Mouse (Mus musculus) mouse trophoblast stem cell (cell line): ENCODE data around the gene Nkain2.
"Not testable (repeated sequence)": the region's sequence is repeated elsewhere in the genome, so short reads cannot be mapped to it uniquely, and the experiment has no call there.

Source experiments
- in situ Hi-C, 2 experiments: fragments of 300-500 bp; cut with MseI, MboI; formaldehyde crosslinking; loops; 2 replicates in 1 of 2; 3 replicates in 1 of 2; pipeline ENCODE4 v1.15.1; 2025

The Nkain2 gene

GRCm38 (mm10) chr10:32058251-32058650 lies 832.0 kb downstream of the Nkain2 start:
- in situ Hi-C loops = no loop called here

- in situ Hi-C loops = no loop called here
These were observed 837.5 kb downstream of the Nkain2 start for GRCm38 (mm10) chr10:32052546-32053295.

GRCm38 (mm10) chr10:32052045-32052444 lies 838.2 kb downstream of the Nkain2 start:
- in situ Hi-C loops = no loop called here

- in situ Hi-C loops = no loop called here
These were observed 860.3 kb downstream of the Nkain2 start for GRCm38 (mm10) chr10:32029996-32030395.

GRCm38 (mm10) chr10:32018385-32018784 lies 871.9 kb downstream of the Nkain2 start:
- in situ Hi-C loops = no loop called here

- in situ Hi-C loops = no loop called here
These were observed 889.0 kb downstream of the Nkain2 start for GRCm38 (mm10) chr10:32001216-32001753.

- in situ Hi-C loops = no loop called here
These were observed 897.1 kb downstream of the Nkain2 start for GRCm38 (mm10) chr10:31993205-31993604.

- in situ Hi-C loops = no loop called here
These were observed 911.9 kb downstream of the Nkain2 start for GRCm38 (mm10) chr10:31978387-31978786.

GRCm38 (mm10) chr10:31947178-31947726 lies 943.0 kb downstream of the Nkain2 start:
- in situ Hi-C loops = no loop called here

- in situ Hi-C loops = no loop called here
These were observed 958.3 kb downstream of the Nkain2 start for GRCm38 (mm10) chr10:31931961-31932360.

- in situ Hi-C loops = no loop called here
These were observed 962.6 kb downstream of the Nkain2 start for GRCm38 (mm10) chr10:31927657-31928056.

GRCm38 (mm10) chr10:31920901-31921300 lies 969.4 kb downstream of the Nkain2 start:
- in situ Hi-C loops = not testable (repeated sequence)

GRCm38 (mm10) chr10:31907488-31907887 lies 982.8 kb downstream of the Nkain2 start:
- in situ Hi-C loops = no loop called here

- in situ Hi-C loops = no loop called here
These were observed 990.8 kb downstream of the Nkain2 start for GRCm38 (mm10) chr10:31899501-31899900.

GRCm38 (mm10) chr10:31873323-31873895 lies 1016.9 kb downstream of the Nkain2 start:
- in situ Hi-C loops = no loop called here

- in situ Hi-C loops = no loop called here
These were observed 1022.0 kb downstream of the Nkain2 start for GRCm38 (mm10) chr10:31868275-31868674.

- in situ Hi-C loops = no loop called here
These were observed 1063.2 kb downstream of the Nkain2 start for GRCm38 (mm10) chr10:31827041-31827440.

- in situ Hi-C loops = no loop called here
These were observed 1077.7 kb downstream of the Nkain2 start for GRCm38 (mm10) chr10:31812543-31812942.

- in situ Hi-C loops = loop anchor here in 1 of 2 experiments (25.0 kb wide), 1 partner anchor 1145 kb away; the partner anchor contains the start of gene Nkain2
These were observed 1147.7 kb downstream of the Nkain2 start for GRCm38 (mm10) chr10:31742443-31743057.

- in situ Hi-C loops = loop anchor here in 1 of 2 experiments (25.0 kb wide), 1 partner anchor 1159 kb away; the partner anchor contains the start of gene Nkain2
These were observed 1162.2 kb downstream of the Nkain2 start for GRCm38 (mm10) chr10:31728036-31728435.

- in situ Hi-C loops = no loop called here
These were observed 1243.0 kb downstream of the Nkain2 start for GRCm38 (mm10) chr10:31647270-31647669.

- in situ Hi-C loops = no loop called here
These were observed 1244.2 kb downstream of the Nkain2 start for GRCm38 (mm10) chr10:31646083-31646482.
